Mouse (Mus musculus): ENCODE measurements around the gene 9330159F19Rik.

DNA sequence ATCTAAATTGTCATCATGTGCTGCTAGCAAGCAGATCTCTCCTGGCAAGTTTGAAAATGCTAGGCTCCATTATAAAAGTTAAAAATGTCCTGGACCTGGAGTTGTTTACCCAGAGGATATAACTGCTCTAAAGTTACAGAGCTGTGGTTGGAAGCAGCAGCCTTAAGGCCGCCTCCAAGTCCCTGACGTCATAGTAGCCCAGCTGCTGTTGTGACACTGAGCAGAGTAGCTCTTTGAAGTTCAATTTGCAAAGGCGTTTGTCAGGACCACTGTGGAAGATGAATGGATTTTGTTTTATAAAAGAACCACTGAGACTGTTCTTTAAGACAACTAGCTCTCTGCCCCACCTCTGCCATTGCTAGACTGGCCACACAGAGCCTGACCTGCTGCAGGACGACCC lies at the start of gene 9330159F19Rik:
- TF ChIP-seq CTCF (IDR thresholded peaks at IDR 0.05; ENCODE audit: low read depth, low read length): no peak
- TF ChIP-seq POLR2AphosphoS5 (IDR thresholded peaks at IDR 0.05; ENCODE audit: insufficient replicate concordance, low read depth, low read length): no peak
